Mouse (Mus musculus) heart, postnatal 36 days (tissue): ENCODE data around the gene Olfr91. TPM values are rescaled to one million over a fixed set of nuclear protein-coding genes. Genes with fewer than 3 reads are reported as not detected.
A peak's percentile ranks its signal among the peaks of the same experiment; 100 is the strongest.
"Not testable (repeated sequence)": the region's sequence is repeated elsewhere in the genome, so short reads cannot be mapped to it uniquely, and the experiment has no call there.

Source experiments
- DNase-seq, 2 experiments: peaks; one replicate each; pipeline ENCODE4 v3.0.0; 2021 to 2022
- intact Hi-C: fragments of 180-260 bp; cut with DNase I; formaldehyde crosslinking; loops from one replicate; pipeline ENCODE4 v1.15.1; 2025
- total RNA-seq, 2 experiments: library from RNA; stranded (reverse); gene quantifications; 2 replicates each; pipeline ENCODE4 v1.2.3; 2021

Olfr91 gene
- not detected for total RNA-seq

GRCm38 (mm10) chr17:37098178-37098577, at the start of gene Olfr91:
Gene Olfr91 (minus strand): TSS chr17:37098278.
- intact Hi-C loops, result no loop called here

GRCm38 (mm10) chr17:37131366-37131765, 33.3 kb upstream of the Olfr91 start:
- intact Hi-C loops, DNase-seq: not testable (repeated sequence)

More at GRCm38 (mm10) chr17:37098178-37098577, at the start of gene Olfr91:
- DNase-seq, result no peak

- intact Hi-C loops, result loop anchor here (1.0 kb wide), 1 partner anchor 61 kb away; no protein-coding TSS in a partner anchor
Observed at GRCm38 (mm10) chr17:37119988-37120387, 21.9 kb upstream of the Olfr91 start, which contains the start of gene Olfr92. Gene Olfr92 (minus strand): TSS chr17:37120088.

DNA sequence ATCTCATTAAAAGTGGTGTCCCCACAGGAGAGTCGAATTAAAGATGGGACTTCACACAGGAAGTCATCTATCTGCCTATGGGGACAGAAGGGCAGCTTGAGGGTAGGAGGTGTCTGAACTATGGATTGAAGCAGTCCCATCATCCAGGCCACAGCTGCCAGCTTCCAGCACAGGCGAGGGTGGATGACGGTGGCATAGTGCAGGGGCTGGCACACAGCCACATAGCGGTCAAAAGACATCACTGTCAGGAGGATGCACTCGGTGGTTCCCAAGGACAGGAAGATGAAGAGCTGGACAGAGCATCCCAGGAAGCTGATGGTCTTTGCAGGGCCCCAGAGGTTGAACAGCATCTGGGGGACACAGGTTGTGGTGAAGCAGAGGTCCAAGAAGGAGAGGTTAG, 4.8 kb downstream of the Olfr91 start:
- no peak for DNase-seq
- intact Hi-C loops, result no loop called here

More at GRCm38 (mm10) chr17:37119988-37120387, 21.9 kb upstream of the Olfr91 start, which contains the start of gene Olfr92:
- DNase-seq, result no peak

- intact Hi-C loops, result no loop called here
- DNase-seq, result no peak
Observed at GRCm38 (mm10) chr17:37092198-37092597, 5.9 kb downstream of the Olfr91 start.

DNA sequence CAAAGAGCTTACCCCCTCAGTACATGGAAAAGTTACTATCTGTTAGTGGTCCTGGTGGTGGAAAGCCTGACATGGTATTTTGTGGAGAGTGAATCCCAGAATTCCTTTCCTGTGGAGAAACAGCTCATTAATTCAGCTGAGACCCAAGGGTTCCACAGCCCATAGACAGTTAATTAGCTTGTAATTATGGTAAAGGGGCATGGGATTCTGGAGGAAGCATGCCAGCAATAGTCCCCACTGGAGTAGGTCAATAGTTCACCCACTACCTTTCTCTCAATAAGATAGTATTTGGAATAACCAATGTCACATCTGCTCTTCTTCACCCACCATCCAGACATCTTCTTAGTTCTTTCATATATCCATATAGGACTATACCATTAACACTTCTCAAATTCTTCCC, 9.7 kb downstream of the Olfr91 start, which contains the start of gene Olfr90:
Gene Olfr90, minus strand, starts transcription at position 101 of the 400 bp plus-strand sequence.
- DNase-seq, result no peak
- intact Hi-C loops, result no loop called here

DNA sequence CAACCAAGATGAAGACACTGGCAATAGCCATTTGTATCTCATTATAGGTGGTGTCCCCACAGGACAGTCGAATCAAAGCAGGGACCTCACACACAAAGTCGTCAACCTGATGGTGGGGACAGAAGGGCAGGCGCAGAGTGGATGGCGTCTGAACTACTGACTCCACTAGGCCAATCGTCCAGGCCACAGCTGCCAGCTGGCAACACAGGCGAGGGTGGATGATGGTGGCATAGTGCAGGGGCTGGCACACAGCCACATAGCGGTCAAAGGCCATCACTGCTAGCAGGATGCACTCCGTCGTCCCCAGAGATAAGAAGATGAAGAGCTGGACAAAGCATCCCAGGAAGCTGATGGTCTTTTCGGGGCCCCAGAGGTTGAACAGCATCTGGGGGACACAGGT, 12.5 kb downstream of the Olfr91 start:
- no peak for DNase-seq
- intact Hi-C loops, result no loop called here

- intact Hi-C loops, result no loop called here
- DNase-seq, result no peak
Observed at GRCm38 (mm10) chr17:37084632-37085031, 13.4 kb downstream of the Olfr91 start.

DNA sequence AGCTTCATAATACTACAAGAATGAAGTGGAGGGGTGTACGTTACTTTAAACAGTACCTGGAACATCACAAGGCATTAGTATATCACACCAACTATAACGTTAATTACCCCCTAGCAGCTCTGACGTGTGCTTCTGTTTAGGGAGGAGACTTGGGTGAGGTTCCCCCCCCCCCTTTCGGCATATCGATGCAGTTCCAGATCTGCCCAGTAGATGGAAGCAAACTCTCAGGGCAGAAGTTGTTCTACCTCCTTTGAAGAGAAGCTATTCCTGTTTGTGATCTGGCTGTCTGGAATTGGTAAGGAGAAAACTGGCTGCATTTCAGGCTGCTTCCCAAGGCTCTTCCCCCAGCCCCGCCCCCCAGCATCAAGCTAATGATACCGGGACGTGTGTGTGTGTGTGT, 14.8 kb downstream of the Olfr91 start:
- intact Hi-C loops, result loop anchor here (1.0 kb wide), 1 partner anchor 120 kb away; no protein-coding TSS in a partner anchor
- DNase-seq, result peak; percentile 51 to 60

- DNase-seq, result no peak
Observed at GRCm38 (mm10) chr17:37081659-37082058, 16.4 kb downstream of the Olfr91 start.

DNA sequence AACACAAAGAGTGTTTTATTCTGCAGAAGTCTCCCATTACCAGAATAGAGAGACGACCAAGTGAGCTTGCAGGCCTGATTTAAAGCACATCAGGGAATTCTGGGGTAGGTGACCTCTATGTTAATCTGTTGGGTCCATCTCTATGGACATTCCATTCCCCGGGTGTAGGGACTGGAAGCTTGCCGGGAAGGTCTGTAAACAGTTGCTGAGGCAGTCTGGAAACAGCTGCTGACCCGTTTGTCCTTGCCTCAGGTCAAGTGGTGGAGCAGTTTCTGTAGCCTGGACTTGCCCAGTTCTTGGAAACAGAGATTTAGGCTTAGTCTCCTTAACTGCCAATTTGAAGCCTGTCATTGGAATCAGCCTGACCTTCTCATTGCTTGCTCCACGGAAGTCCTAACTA, 18.0 kb downstream of the Olfr91 start:
- intact Hi-C loops, result no loop called here
- DNase-seq, result peak; percentile 11 to 17

More at GRCm38 (mm10) chr17:37081659-37082058, 16.4 kb downstream of the Olfr91 start:
- intact Hi-C loops, result no loop called here

DNA sequence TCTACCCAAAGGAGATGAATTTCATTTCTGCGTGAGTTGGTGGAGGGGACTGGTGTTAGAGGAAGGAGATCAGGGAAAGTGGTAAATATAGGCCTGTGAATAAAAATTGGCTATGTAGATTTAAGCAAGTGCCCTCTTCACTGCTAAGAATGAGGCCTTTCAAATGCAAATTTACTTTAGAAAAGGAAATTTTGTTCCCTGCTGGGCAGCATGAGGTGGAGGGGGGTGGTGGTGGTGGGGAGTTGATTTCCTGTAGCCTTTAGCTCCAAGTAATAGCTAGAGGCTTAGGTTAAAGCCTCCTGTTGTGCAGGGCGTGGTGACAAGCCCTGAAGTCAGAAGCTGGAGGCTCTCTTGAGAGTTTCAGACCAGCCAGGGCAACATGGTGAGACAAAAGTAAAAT, 19.1 kb downstream of the Olfr91 start:
- DNase-seq, result no peak
- intact Hi-C loops, result no loop called here

- intact Hi-C loops, result no loop called here
Observed at GRCm38 (mm10) chr17:37078193-37078592, 19.9 kb downstream of the Olfr91 start.

DNA sequence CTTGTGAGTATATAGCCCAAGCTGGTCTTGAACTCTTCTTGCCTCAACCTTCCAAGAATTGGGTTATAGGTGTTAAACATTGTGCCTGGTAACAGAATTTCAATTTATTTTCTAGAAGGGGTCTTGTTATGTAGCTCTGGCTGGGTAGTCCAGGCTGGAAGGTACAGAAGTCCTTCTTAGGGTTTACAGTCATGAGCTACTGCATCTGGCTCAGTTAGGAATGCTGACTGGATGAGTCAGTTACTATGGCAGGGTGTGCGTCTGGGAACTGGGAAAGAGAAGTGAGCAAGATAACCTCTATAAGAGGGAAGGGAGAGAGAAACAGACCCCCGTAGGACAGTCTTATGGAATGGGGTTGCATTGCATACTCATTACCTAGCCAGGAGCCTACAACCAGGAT, 22.3 kb downstream of the Olfr91 start:
- no peak for DNase-seq
- intact Hi-C loops, result no loop called here

More at GRCm38 (mm10) chr17:37078193-37078592, 19.9 kb downstream of the Olfr91 start:
- DNase-seq, result no peak

GRCm38 (mm10) chr17:37075181-37075580, 22.9 kb downstream of the Olfr91 start:
- intact Hi-C loops, result no loop called here
- DNase-seq, result no peak

GRCm38 (mm10) chr17:37072730-37073276, 25.3 kb downstream of the Olfr91 start:
- no peak for DNase-seq
- intact Hi-C loops, result no loop called here

DNA sequence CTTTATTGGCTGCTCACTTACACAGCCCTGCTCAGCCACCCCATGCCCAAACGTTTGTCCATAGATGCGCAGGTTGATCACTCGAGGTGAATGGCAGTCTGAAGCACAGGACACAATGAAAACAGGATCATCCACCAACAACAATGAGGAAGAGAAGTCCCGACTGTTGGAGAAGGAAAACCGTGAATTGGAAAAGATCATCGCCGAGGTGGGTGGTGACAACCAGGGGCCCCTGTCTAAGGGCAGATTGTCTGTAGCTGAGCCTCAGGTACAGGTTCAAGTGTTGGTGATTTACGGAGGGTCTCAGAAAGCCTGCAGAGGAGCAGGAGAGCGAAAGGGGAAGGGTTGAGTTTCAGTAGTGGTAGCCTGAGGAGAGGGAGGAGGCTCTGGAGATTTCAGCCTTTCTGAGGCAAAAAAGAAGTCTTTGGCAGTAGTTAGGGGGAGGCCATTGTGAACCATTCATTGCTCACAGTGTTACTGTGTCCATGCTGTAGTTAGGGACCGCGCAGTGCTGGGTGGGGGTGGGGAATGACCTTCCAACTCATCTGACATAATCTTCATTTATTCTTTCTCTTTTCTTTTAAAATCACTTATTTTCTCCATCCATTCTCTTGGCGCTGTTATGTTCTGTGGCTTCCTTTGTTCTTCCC, 25.9 kb downstream of the Olfr91 start:
- intact Hi-C loops, result no loop called here
- no peak for DNase-seq

- intact Hi-C loops, result no loop called here
- no peak for DNase-seq
Observed at GRCm38 (mm10) chr17:37070121-37070520, 28.0 kb downstream of the Olfr91 start.

- intact Hi-C loops, result no loop called here
- DNase-seq, result no peak
Observed at GRCm38 (mm10) chr17:37067861-37068260, 30.2 kb downstream of the Olfr91 start.

DNA sequence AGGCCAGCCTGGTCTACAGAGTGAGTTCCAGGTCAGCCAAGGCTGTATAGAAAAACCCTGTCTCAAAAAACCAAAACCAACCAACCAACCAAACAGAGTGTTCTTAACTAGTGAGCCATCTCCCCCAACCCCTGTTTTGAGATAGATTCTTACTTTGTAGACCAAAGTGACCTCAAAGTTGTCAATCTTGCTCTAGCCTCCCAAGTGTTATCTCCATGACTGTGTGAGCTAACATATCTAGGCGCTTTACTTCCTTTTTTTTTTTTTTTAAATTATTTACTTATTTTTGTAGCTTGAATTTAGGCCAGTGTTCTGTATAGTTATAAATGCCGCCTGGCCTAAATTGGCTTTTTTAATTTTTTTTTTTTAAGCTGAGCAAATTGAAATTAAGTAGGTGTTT, 32.1 kb downstream of the Olfr91 start:
- no peak for DNase-seq
- intact Hi-C loops, result no loop called here

- intact Hi-C loops, result no loop called here
Observed at GRCm38 (mm10) chr17:37063686-37064495, 34.2 kb downstream of the Olfr91 start.

More at GRCm38 (mm10) chr17:37063686-37064495, 34.2 kb downstream of the Olfr91 start:
- DNase-seq, result no peak
